Mouse (Mus musculus) liver, adult 2 months (tissue): ENCODE data around the gene Olfr1239. TPM values are rescaled to one million over a fixed set of nuclear protein-coding genes. Genes with fewer than 3 reads are reported as not detected.

ENCODE experiments used
- DNase-seq: peaks from one replicate; pipeline ENCODE4 v3.0.0-alpha.2; 2011; ENCODE audit warnings: low read depth, low spot score; ENCODE audit errors: extremely low read depth
- H3K27ac ChIP-seq: fragments of 200-500 bp; replicated peaks from 2 replicates; pipeline ENCODE4 v1.5.1; 2012; ENCODE audit warnings: low read depth, mild to moderate bottlenecking, control low read depth, inconsistent platforms, low read length; ENCODE audit not compliant: insufficient read depth
- H3K27me3 ChIP-seq: fragments of 200-500 bp; 2 replicates; pipeline ENCODE4 v1.6.1; 2012; ENCODE audit warnings: mild to moderate bottlenecking, moderate library complexity, low read length, inconsistent platforms; ENCODE audit not compliant: control insufficient read depth, insufficient read depth
- H3K36me3 ChIP-seq: fragments of 200-500 bp; 2 replicates; pipeline ENCODE4 v1.6.1; 2012; ENCODE audit warnings: low read length, inconsistent platforms; ENCODE audit not compliant: control insufficient read depth, insufficient read depth
- H3K4me1 ChIP-seq: fragments of 200-500 bp; 2 replicates; pipeline ENCODE4 v1.6.1; 2011; ENCODE audit warnings: low read length; ENCODE audit not compliant: control insufficient read depth, insufficient read depth
- H3K4me3 ChIP-seq: fragments of 200-500 bp; 2 replicates; pipeline ENCODE4 v1.5.1; 2011; ENCODE audit warnings: low read depth, mild to moderate bottlenecking, control low read depth, low read length, moderate library complexity; ENCODE audit not compliant: insufficient read depth
- H3K79me2 ChIP-seq: fragments of 200-500 bp; 2 replicates; pipeline ENCODE4 v1.6.1; 2012; ENCODE audit warnings: inconsistent platforms, mild to moderate bottlenecking, low read length, moderate library complexity; ENCODE audit not compliant: control insufficient read depth, insufficient read depth
- H3K9ac ChIP-seq: fragments of 200-500 bp; 2 replicates; pipeline ENCODE4 v1.6.1; 2012; ENCODE audit warnings: low read depth, mild to moderate bottlenecking, control low read depth, inconsistent platforms, low read length
- CTCF ChIP-seq: fragments of 200-500 bp; IDR thresholded peaks from 2 replicates; pipeline ENCODE4 v1.5.1; 2011; ENCODE audit warnings: low read depth, low read length, control low read depth
- POLR2A ChIP-seq: fragments of 200-500 bp; IDR thresholded peaks from 2 replicates; pipeline ENCODE4 v1.6.1; 2011; ENCODE audit warnings: low read length, control low read depth; ENCODE audit not compliant: insufficient read depth; ENCODE audit errors: extremely low read depth
- WGBS: fragments of 180-500 bp; shearing (Covaris S2); methylation state at CpG from one replicate; pipeline ENCODE4 v1.1.7; 2018; 5-methylcytosine and 5-hydroxymethylcytosine counted together
- polyA plus RNA-seq: library from polyadenylated mRNA; depleted of rRNA; stranded (reverse); fragments of >200 nt; gene quantifications from 2 replicates; pipeline ENCODE4 v1.2.3, GENCODE M21; 2012; rRNA removed
- total RNA-seq: library from RNA; depleted of rRNA; stranded (reverse); fragments of >200 nt; gene quantifications from 2 replicates; pipeline ENCODE4 v1.2.3, GENCODE M21; 2014; rRNA removed

The Olfr1239 gene
- total RNA-seq (not detected in 2 replicates), polyA plus RNA-seq (not detected in 2 replicates)

DNA sequence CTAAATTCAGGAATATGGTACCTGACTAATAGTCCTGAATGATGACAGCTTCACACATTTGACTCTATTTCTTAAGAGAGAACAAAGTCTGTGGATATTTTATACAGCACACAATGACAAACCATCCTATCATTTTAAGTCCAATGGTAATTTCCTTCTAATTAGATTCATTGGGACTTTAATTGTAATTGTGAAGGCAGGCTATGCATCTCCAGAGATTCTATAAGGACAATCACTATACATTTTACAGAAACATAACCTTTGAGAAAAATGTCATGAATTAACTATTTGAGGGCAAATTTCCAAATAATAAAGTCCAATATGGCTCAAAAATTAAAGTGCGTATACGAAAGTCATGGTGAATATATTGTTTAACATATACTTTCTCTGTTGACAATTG lies at the start of gene Olfr1239:
Gene Olfr1239 (minus strand): TSS at position 101 of the 400 bp plus-strand sequence.
- Histone ChIP-seq H3K4me3 (no peak within 1 kb of the TSS), H3K27me3 (no peaks in the 10 kb centered on the region), H3K4me1 (no peaks in the 10 kb centered on the region), H3K79me2 (no peaks in the 10 kb centered on the region), H3K9ac (no peak within 1 kb of the TSS), H3K36me3 (no peaks in the 10 kb centered on the region), H3K27ac (no peak within 1 kb of the TSS)
- no peak for DNase-seq
- WGBS = 96% methylated on average over 2 of the region's 2 CpGs
- TF ChIP-seq CTCF (no peak), POLR2A (no peak)

DNA sequence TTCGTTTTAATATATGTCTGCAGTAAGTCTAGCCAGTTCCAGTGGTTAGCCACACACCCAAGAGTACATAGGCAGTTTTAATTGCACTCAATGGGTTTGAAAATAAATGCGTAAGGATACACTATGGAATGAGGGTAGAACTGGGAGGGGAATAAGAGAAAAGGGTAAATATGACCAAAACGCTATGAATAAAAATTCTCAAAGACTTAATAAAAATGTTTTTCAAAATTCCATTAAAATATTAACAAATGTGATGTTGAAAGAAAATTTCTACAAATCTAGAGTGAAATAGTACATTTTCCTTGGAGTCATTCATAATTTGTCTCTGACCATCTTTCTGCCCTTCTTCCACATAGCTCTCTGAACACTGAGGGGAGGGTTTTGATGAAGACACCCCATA lies 22.7 kb upstream of the Olfr1239 start, which contains the start of gene Olfr1240:
Gene Olfr1240 (minus strand): TSS at position 101 of the 400 bp plus-strand sequence.
- whole genome bisulfite sequencing = 74% methylated on average over 3 of the region's 3 CpGs
- Histone ChIP-seq H3K79me2 (no peaks in the 10 kb centered on the region), H3K4me3 (no peak within 1 kb of the TSS), H3K9ac (no peak within 1 kb of the TSS), H3K27me3 (no peaks in the 10 kb centered on the region), H3K36me3 (no peaks in the 10 kb centered on the region), H3K4me1 (no peaks in the 10 kb centered on the region), H3K27ac (no peak within 1 kb of the TSS)
- DNase-seq = no peak
- TF ChIP-seq CTCF = no peak
- no peak for TF ChIP-seq POLR2A

DNA sequence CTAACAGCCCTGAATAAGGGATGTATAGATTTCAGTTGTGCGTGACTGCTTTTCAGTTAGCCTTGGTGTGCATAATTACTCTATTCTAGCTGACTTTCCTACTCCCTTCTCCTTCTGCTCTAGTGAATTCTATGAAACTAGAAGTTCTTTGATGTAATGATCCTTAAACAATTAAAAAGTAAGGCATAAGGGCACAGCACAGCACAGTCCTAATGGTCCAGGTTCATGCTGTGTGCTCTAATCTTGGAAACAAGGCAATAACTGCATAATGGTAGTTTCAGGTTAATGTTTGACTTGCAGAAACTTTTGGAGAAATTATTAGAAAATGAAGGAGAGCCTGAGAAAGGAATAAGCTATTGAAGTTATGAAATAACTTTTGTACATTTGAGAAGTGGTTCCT lies 5.7 kb downstream of the Olfr1239 start:
- H3K79me2 ChIP-seq = no peaks in the 10 kb centered on the region
- H3K36me3 ChIP-seq = no peaks in the 10 kb centered on the region
- no peak overlapping the region for H3K9ac ChIP-seq
- TF ChIP-seq POLR2A (no peak), CTCF (no peak)
- H3K27ac ChIP-seq = no peak overlapping the region
- 93% methylated on average over 1 of the region's 1 CpGs for WGBS
- DNase-seq = no peak
- no peaks in the 10 kb centered on the region for H3K4me1 ChIP-seq
- no peak overlapping the region for H3K4me3 ChIP-seq
- no peaks in the 10 kb centered on the region for H3K27me3 ChIP-seq

DNA sequence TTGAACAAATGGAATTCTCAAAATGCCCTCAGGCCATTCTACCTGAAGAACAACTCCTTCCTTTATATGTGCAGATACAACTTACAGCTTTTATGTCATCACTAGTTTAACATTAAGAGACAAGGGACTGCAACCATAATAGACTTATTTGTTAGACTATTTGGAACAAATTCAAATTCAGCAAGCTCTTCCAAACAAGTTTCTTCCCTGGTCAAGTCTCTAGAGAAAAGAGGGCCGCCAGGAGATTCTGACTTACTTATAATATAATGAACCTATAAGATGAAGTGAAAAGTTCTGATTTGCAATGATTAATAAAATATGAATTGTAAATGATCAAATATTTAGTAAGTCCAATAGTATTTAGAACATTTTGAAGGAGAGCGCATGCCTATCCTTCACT lies 10.6 kb downstream of the Olfr1239 start, which contains the start of gene Olfr1238:
Gene Olfr1238 (minus strand): TSS at position 101 of the 400 bp plus-strand sequence.
- no peaks in the 10 kb centered on the region for H3K4me1 ChIP-seq
- no peak within 1 kb of the TSS for H3K27ac ChIP-seq
- H3K36me3 ChIP-seq = no peaks in the 10 kb centered on the region
- no peak for DNase-seq
- no peaks in the 10 kb centered on the region for H3K27me3 ChIP-seq
- no peaks in the 10 kb centered on the region for H3K79me2 ChIP-seq
- H3K4me3 ChIP-seq = no peak within 1 kb of the TSS
- no peak for TF ChIP-seq CTCF
- TF ChIP-seq POLR2A = no peak
- H3K9ac ChIP-seq = no peak within 1 kb of the TSS
- 86% methylated on average over 2 of the region's 2 CpGs for WGBS

DNA sequence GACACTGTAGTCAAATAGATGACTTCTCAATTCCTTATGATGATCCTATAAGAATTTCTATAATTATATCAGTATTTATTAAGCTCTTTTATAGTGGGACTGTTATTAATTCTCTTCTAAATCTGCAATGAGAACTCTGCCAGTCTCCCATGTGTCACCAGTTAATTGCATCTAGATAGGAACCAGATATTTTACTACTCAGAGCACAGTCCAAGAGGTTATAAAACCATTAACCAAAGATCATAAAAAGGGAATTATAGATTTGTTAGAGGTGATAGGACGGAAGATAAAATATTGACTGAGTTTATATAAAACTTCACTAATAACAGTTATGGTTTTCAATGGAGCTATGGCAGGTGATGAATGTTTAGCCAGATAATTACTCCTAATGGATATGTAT lies 19.3 kb downstream of the Olfr1239 start:
- TF ChIP-seq CTCF = no peak
- no peak for TF ChIP-seq POLR2A
- DNase-seq = no peak
- H3K36me3 ChIP-seq = no peaks in the 10 kb centered on the region
- no peaks in the 10 kb centered on the region for H3K27me3 ChIP-seq
- H3K4me1 ChIP-seq = no peaks in the 10 kb centered on the region
- no peak overlapping the region for H3K27ac ChIP-seq
- 82% methylated on average over 1 of the region's 1 CpGs for WGBS
- H3K9ac ChIP-seq = no peak overlapping the region
- no peaks in the 10 kb centered on the region for H3K79me2 ChIP-seq
- no peak overlapping the region for H3K4me3 ChIP-seq

Other genes starting within 250 kb of the Olfr1239 start
- gene Olfr1225, start 245.7 kb downstream of the Olfr1239 start, total RNA-seq = not detected in 2 replicates
- gene Olfr1225, start 245.7 kb downstream of the Olfr1239 start, polyA plus RNA-seq = not detected in 2 replicates
- gene Olfr1226, start 220.4 kb downstream of the Olfr1239 start, total RNA-seq = not detected in 2 replicates
- gene Olfr1226, start 220.4 kb downstream of the Olfr1239 start, polyA plus RNA-seq = not detected in 2 replicates
- gene Olfr1228, start 166.3 kb downstream of the Olfr1239 start, total RNA-seq = not detected in 2 replicates
- not detected in 2 replicates for gene Olfr1228, start 166.3 kb downstream of the Olfr1239 start, polyA plus RNA-seq
- not detected in 2 replicates for gene Olfr1229, start 132.4 kb downstream of the Olfr1239 start, total RNA-seq
- gene Olfr1229, start 132.4 kb downstream of the Olfr1239 start, polyA plus RNA-seq = not detected in 2 replicates
- not detected in 2 replicates for gene Olfr1230, start 123.1 kb downstream of the Olfr1239 start, total RNA-seq
- gene Olfr1230, start 123.1 kb downstream of the Olfr1239 start, polyA plus RNA-seq = not detected in 2 replicates
- not detected in 2 replicates for gene Olfr1231, start 113.3 kb downstream of the Olfr1239 start, total RNA-seq
- not detected in 2 replicates for gene Olfr1231, start 113.3 kb downstream of the Olfr1239 start, polyA plus RNA-seq
- not detected in 2 replicates for gene Olfr1232, start 90.7 kb downstream of the Olfr1239 start, total RNA-seq
- not detected in 2 replicates for gene Olfr1232, start 90.7 kb downstream of the Olfr1239 start, polyA plus RNA-seq
- not detected in 2 replicates for gene Olfr1233, start 78.0 kb downstream of the Olfr1239 start, total RNA-seq
- not detected in 2 replicates for gene Olfr1233, start 78.0 kb downstream of the Olfr1239 start, polyA plus RNA-seq
- gene Olfr1234, start 55.5 kb downstream of the Olfr1239 start, total RNA-seq = not detected in 2 replicates
- not detected in 2 replicates for gene Olfr1234, start 55.5 kb downstream of the Olfr1239 start, polyA plus RNA-seq
- not detected in 2 replicates for gene Olfr1238, start 10.7 kb downstream of the Olfr1239 start, total RNA-seq
- gene Olfr1238, start 10.7 kb downstream of the Olfr1239 start, polyA plus RNA-seq = not detected in 2 replicates
- not detected in 2 replicates for gene Olfr1240, start 22.6 kb upstream of the Olfr1239 start, total RNA-seq
- not detected in 2 replicates for gene Olfr1240, start 22.6 kb upstream of the Olfr1239 start, polyA plus RNA-seq
- not detected in 2 replicates for gene Olfr1241, start 66.7 kb upstream of the Olfr1239 start, total RNA-seq
- not detected in 2 replicates for gene Olfr1241, start 66.7 kb upstream of the Olfr1239 start, polyA plus RNA-seq
- gene Olfr1242, start 77.9 kb upstream of the Olfr1239 start, total RNA-seq = not detected in 2 replicates
- not detected in 2 replicates for gene Olfr1242, start 77.9 kb upstream of the Olfr1239 start, polyA plus RNA-seq
- gene Olfr1243, start 111.1 kb upstream of the Olfr1239 start, total RNA-seq = not detected in 2 replicates
- not detected in 2 replicates for gene Olfr1243, start 111.1 kb upstream of the Olfr1239 start, polyA plus RNA-seq
- gene Olfr1245, start 158.0 kb upstream of the Olfr1239 start, total RNA-seq = not detected in 2 replicates
- not detected in 2 replicates for gene Olfr1245, start 158.0 kb upstream of the Olfr1239 start, polyA plus RNA-seq
- not detected in 2 replicates for gene Olfr1246, start 172.8 kb upstream of the Olfr1239 start, total RNA-seq
- not detected in 2 replicates for gene Olfr1246, start 172.8 kb upstream of the Olfr1239 start, polyA plus RNA-seq
- not detected in 2 replicates for gene Olfr1247, start 193.7 kb upstream of the Olfr1239 start, total RNA-seq
- gene Olfr1247, start 193.7 kb upstream of the Olfr1239 start, polyA plus RNA-seq = not detected in 2 replicates
- gene Olfr1248, start 197.8 kb upstream of the Olfr1239 start, total RNA-seq = not detected in 2 replicates
- gene Olfr1248, start 197.8 kb upstream of the Olfr1239 start, polyA plus RNA-seq = not detected in 2 replicates
- gene Olfr1249, start 214.6 kb upstream of the Olfr1239 start, total RNA-seq = not detected in 2 replicates
- gene Olfr1249, start 214.6 kb upstream of the Olfr1239 start, polyA plus RNA-seq = not detected in 2 replicates
- gene Olfr1250, start 241.1 kb upstream of the Olfr1239 start, total RNA-seq = not detected in 2 replicates
- gene Olfr1250, start 241.1 kb upstream of the Olfr1239 start, polyA plus RNA-seq = not detected in 2 replicates